21 mouse cellular contexts compared by ENCODE assay signal in genomic region chr5:113219450-113219849, GRCm38 (mm10). TPM values are rescaled to one million over a fixed set of nuclear protein-coding genes. Genes with fewer than 3 reads are reported as not detected.
DNase-seq lines count a peak whose midpoint lies in the region; ATAC-seq and TF ChIP-seq lines count a peak whose summit lies in the region.
"Had no signal": no experiment of that assay in that cellular context is flagged by ENCODE, and none has a peak within 500 bp of the region (broad histone marks: within the 10 kb centered on the region; RNA-seq: fewer than 3 reads in every experiment).

No protein-coding gene starts in this region.

- intact Hi-C loops in left cerebral cortex, postnatal 10 days (cut with DNase I) = no loop called here

- no peaks in the 10 kb centered on the region for H3K9me3 ChIP-seq in heart, embryonic 12.5 days (replicated peaks)
- no peaks in the 10 kb centered on the region for H3K9me3 ChIP-seq in heart, embryonic 11.5 days (replicated peaks; ENCODE audit: control insufficient read depth, low read length)
- H3K9me3 ChIP-seq in E14TG2a.4 (ENCODE audit: low read length) = no peaks in the 10 kb centered on the region
- H3K9me3 ChIP-seq in kidney, postnatal 0 days (replicated peaks; ENCODE audit: low read length) = no peaks in the 10 kb centered on the region
- H3K9me3 ChIP-seq in liver, embryonic 16.5 days (replicated peaks; ENCODE audit: control insufficient read depth, low read length) = no peaks in the 10 kb centered on the region
- H3K9me3 ChIP-seq: hindbrain, embryonic 12.5 days had no signal

- peaks cover 10% of the 10 kb centered on the region; the same call in 1 of the 2 replicates for H3K4me1 ChIP-seq in heart, embryonic 12.5 days (replicated peaks)
- H3K4me1 ChIP-seq in heart, embryonic 11.5 days (ENCODE audit: control insufficient read depth, insufficient read depth, low read length) = peaks cover 2% of the 10 kb centered on the region; the same call in 1 of the 2 replicates
- H3K4me1 ChIP-seq in E14TG2a.4 (replicated peaks; ENCODE audit: low read depth, low read length) = peaks cover 67% of the 10 kb centered on the region
- H3K4me1 ChIP-seq in kidney, postnatal 0 days (replicated peaks; ENCODE audit: insufficient read depth, low read length) = peaks cover 17% of the 10 kb centered on the region; the same call in 1 of the 2 replicates
- H3K4me1 ChIP-seq in liver, embryonic 16.5 days (ENCODE audit: control insufficient read depth, low read depth, low read length) = peaks cover 5% of the 10 kb centered on the region; the same call in 1 of the 2 replicates

- TF ChIP-seq CTCF in E14TG2a.4 (conservative IDR thresholded peaks at IDR 0.05; ENCODE audit: low read length) = no peak
- TF ChIP-seq CTCF in kidney, postnatal 0 days (IDR thresholded peaks at IDR 0.05; ENCODE audit: low read depth) = no peak

- no peak overlapping the region for H3K27ac ChIP-seq in heart, embryonic 12.5 days (ENCODE audit: poor library complexity, severe bottlenecking)
- no peak overlapping the region for H3K27ac ChIP-seq in heart, embryonic 11.5 days (ENCODE audit: low read depth, low read length)
- peak overlapping the region; percentile 9; the same call in 1 of the 2 replicates for H3K27ac ChIP-seq in kidney, postnatal 0 days
- H3K27ac ChIP-seq in liver, embryonic 16.5 days (ENCODE audit: low read length) = peak overlapping the region; percentile 55
- H3K27ac ChIP-seq: hindbrain, embryonic 12.5 days; midbrain, embryonic 13.5 days had no signal

- ATAC-seq in heart, embryonic 12.5 days (ENCODE audit: insufficient number of reproducible peaks, low FRiP score) = no peak
- no peak for ATAC-seq in heart, embryonic 11.5 days (replicated peaks; ENCODE audit: insufficient number of reproducible peaks, low FRiP score, low TSS enrichment)
- ATAC-seq in kidney, postnatal 0 days (replicated peaks; ENCODE audit: low FRiP score, low read depth) = 0 out of 2 replicates have a peak, but pooled peaks have one; percentile 27
- ATAC-seq in liver, embryonic 16.5 days (ENCODE audit: low read depth) = 0 out of 2 replicates have a peak, but pooled peaks have one; percentile 3
- ATAC-seq: forebrain, postnatal 0 days had no signal

- no peak overlapping the region for H3K4me3 ChIP-seq in heart, embryonic 12.5 days
- H3K4me3 ChIP-seq in heart, embryonic 11.5 days (ENCODE audit: low read depth, low read length) = no peak overlapping the region
- 0 out of 2 replicates have a peak overlapping the region, but pooled peaks have one; percentile 90 for H3K4me3 ChIP-seq in E14TG2a.4 (replicated peaks; ENCODE audit: low read length)
- H3K4me3 ChIP-seq in kidney, postnatal 0 days (replicated peaks; ENCODE audit: low read depth, low read length) = no peak overlapping the region
- H3K4me3 ChIP-seq in liver, embryonic 16.5 days (ENCODE audit: low read depth, low read length) = no peak overlapping the region

- WGBS in heart, embryonic 12.5 days = 85% methylated on average over 6 of the region's 6 CpGs
- 76% methylated on average over 6 of the region's 6 CpGs for whole genome bisulfite sequencing in heart, embryonic 11.5 days (ENCODE audit: insufficient replicate concordance)
- 65% methylated on average over 6 of the region's 6 CpGs for WGBS in kidney, postnatal 0 days
- WGBS in liver, embryonic 16.5 days (ENCODE audit: insufficient replicate concordance) = 61% methylated on average over 6 of the region's 6 CpGs

- peaks cover 23% of the 10 kb centered on the region for H3K27me3 ChIP-seq in heart, embryonic 12.5 days (replicated peaks)
- peaks cover 12% of the 10 kb centered on the region for H3K27me3 ChIP-seq in heart, embryonic 11.5 days (ENCODE audit: control insufficient read depth, insufficient read depth, low read length)
- peaks cover 20% of the 10 kb centered on the region for H3K27me3 ChIP-seq in E14TG2a.4 (ENCODE audit: insufficient read depth, low read length)
- H3K27me3 ChIP-seq in kidney, postnatal 0 days (ENCODE audit: insufficient read depth, low read length) = no peaks in the 10 kb centered on the region
- peaks cover 13% of the 10 kb centered on the region for H3K27me3 ChIP-seq in liver, embryonic 16.5 days (ENCODE audit: control insufficient read depth, insufficient read depth, low read depth, low read length)

- no peaks in the 10 kb centered on the region for H3K36me3 ChIP-seq in heart, embryonic 12.5 days
- H3K36me3 ChIP-seq in heart, embryonic 11.5 days (ENCODE audit: control insufficient read depth, insufficient read depth, low read length) = no peaks in the 10 kb centered on the region
- H3K36me3 ChIP-seq in E14TG2a.4 (ENCODE audit: insufficient read depth, low read length) = no peaks in the 10 kb centered on the region; the same call in 1 of the 2 replicates
- no peaks in the 10 kb centered on the region for H3K36me3 ChIP-seq in kidney, postnatal 0 days (ENCODE audit: insufficient read depth, low read length)
- H3K36me3 ChIP-seq in liver, embryonic 16.5 days (ENCODE audit: control insufficient read depth, insufficient read depth) = no peaks in the 10 kb centered on the region
- H3K36me3 ChIP-seq: hindbrain, embryonic 12.5 days; midbrain, embryonic 13.5 days had no signal

- DNase-seq in kidney, postnatal 0 days (ENCODE audit: low spot score) = no peak
- no peak for DNase-seq in cerebellum, postnatal 10 days
- no peak for DNase-seq in left cerebral cortex, postnatal 10 days (ENCODE audit: extremely low spot score in 1 of 2, low spot score in 2 of 2)
- DNase-seq in frontal cortex, postnatal 25 days (ENCODE audit: low spot score in 2 of 2) = no peak
- DNase-seq: adrenal gland, postnatal 36 days; B cell, adult 2 months; cerebellum, adult 11 months; forebrain, postnatal 0 days; lung, postnatal 36 days; thymus, adult 2 months had no signal

- H3K9ac ChIP-seq in heart, embryonic 12.5 days = no peak overlapping the region
- no peak overlapping the region for H3K9ac ChIP-seq in heart, embryonic 11.5 days (ENCODE audit: low read depth, low read length)
- H3K9ac ChIP-seq in kidney, postnatal 0 days (ENCODE audit: low read depth, low read length) = no peak overlapping the region
- H3K9ac ChIP-seq in liver, embryonic 16.5 days (ENCODE audit: low read depth, low read length) = no peak overlapping the region
- H3K9ac ChIP-seq: forebrain, postnatal 0 days; midbrain, embryonic 13.5 days had no signal

- H3K4me2 ChIP-seq in heart, embryonic 12.5 days = peak overlapping the region; percentile 100; the same call in 1 of the 2 replicates
- H3K4me2 ChIP-seq in heart, embryonic 11.5 days = no peak overlapping the region
- peak overlapping the region; percentile 98; the same call in 1 of the 2 replicates for H3K4me2 ChIP-seq in kidney, postnatal 0 days (ENCODE audit: low read length)
- H3K4me2 ChIP-seq in liver, embryonic 16.5 days (ENCODE audit: low read depth, low read length) = peak overlapping the region; percentile 65; the same call in 1 of the 2 replicates

RNA-seq across cellular contexts. Expression of gene 2900026A02Rik, which starts 1.6 kb away (rescaled TPM):
- 20.0 and 22.8 TPM in 2 replicates for polyA plus RNA-seq in heart, embryonic 12.5 days (2016; fragmentation: Nextera tagmentation; extraction: Ambion mirVana)
- polyA plus RNA-seq in heart, embryonic 11.5 days (2014; fragmentation: Nextera tagmentation; extraction: Ambion mirVana) = 7.0 and 9.7 TPM in 2 replicates
- 4.8 and 5.0 TPM in 2 replicates for polyA plus RNA-seq in kidney, postnatal 0 days (2015; fragmentation: Nextera tagmentation; extraction: Ambion mirVana)
- 2.6 and 3.4 TPM in 2 replicates for polyA plus RNA-seq in liver, embryonic 16.5 days (2015; fragmentation: Nextera tagmentation; extraction: Ambion mirVana)
- 10 to 100 TPM; 63.4 to 65.6 TPM for total RNA-seq in left cerebral cortex, postnatal 10 days (2021)
- total RNA-seq: MEL had no signal

RNA-seq across cellular contexts. Expression of gene Tmem211, which starts 7.3 kb away (rescaled TPM):
- polyA plus RNA-seq in heart, embryonic 12.5 days (2016; fragmentation: Nextera tagmentation; extraction: Ambion mirVana) = not detected in 2 replicates
- not detected in 2 replicates for polyA plus RNA-seq in heart, embryonic 11.5 days (2014; fragmentation: Nextera tagmentation; extraction: Ambion mirVana)
- polyA plus RNA-seq in kidney, postnatal 0 days (2015; fragmentation: Nextera tagmentation; extraction: Ambion mirVana) = 0.12 and 0.22 TPM in 2 replicates
- not detected in 2 replicates for polyA plus RNA-seq in liver, embryonic 16.5 days (2015; fragmentation: Nextera tagmentation; extraction: Ambion mirVana)
- total RNA-seq in left cerebral cortex, postnatal 10 days (2021) = not detected
- total RNA-seq: adrenal gland, postnatal 36 days; forebrain, postnatal 0 days; MEL had no signal
- polyA plus RNA-seq: forebrain, postnatal 0 days; gonadal fat pad, adult 2 months; limb, embryonic 11.5 days; midbrain, embryonic 13.5 days; neural tube, embryonic 11.5 days; spleen, adult 2 months; thymus, adult 2 months had no signal

Comparison
In these comparisons a context has a peak if more than half of its experiments do, and no peak if none do; other contexts are left out.
1. ATAC-seq: peak in kidney, postnatal 0 days (single experiment) and liver, embryonic 16.5 days (single experiment); none in heart, embryonic 12.5 days (single experiment) and heart, embryonic 11.5 days (single experiment).
2. H3K27ac ChIP-seq: peak in kidney, postnatal 0 days (single experiment) and liver, embryonic 16.5 days (single experiment); none in heart, embryonic 12.5 days (single experiment) and heart, embryonic 11.5 days (single experiment).